Mouse (Mus musculus) activated CD4-positive, CD25-positive, alpha-beta regulatory T cell, adult 4 months (primary cell): ENCODE data around the gene Usp39. TPM values are rescaled to one million over a fixed set of nuclear protein-coding genes. Genes with fewer than 3 reads are reported as not detected.

Source experiments
- ATAC-seq: one replicate; pipeline ENCODE4 v1.8.0; 2017
- polyA plus RNA-seq, 2 experiments: library from polyadenylated mRNA; unstranded; fragments of 100-300 nt; shearing (Covaris generic); gene quantifications; one replicate each; pipeline ENCODE4 v1.2.1; 2017

The Usp39 gene
- polyA plus RNA-seq, 2 experiments from 2014 or later = 21.3 to 26.5 TPM

DNA sequence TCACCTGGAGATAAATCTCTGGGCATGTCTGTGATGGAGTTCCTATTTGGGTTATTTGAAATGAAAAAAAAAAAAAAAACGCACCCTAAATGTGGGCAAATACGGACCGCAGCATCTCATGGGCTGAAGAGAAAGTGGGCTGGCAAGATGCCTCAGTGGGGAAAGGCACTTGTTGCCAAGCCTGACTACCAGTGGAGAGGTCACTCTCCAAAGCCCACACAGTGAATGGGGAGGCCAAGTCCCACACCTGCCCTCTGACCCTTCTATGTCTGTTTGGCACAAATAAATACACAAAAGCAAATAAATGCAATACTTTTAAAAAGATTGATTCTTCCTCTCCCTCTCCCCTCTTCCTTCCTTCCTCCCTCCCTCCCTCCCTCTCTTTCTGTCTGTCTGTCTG, 55.5 kb downstream of the Usp39 start:
- no peak for ATAC-seq

DNA sequence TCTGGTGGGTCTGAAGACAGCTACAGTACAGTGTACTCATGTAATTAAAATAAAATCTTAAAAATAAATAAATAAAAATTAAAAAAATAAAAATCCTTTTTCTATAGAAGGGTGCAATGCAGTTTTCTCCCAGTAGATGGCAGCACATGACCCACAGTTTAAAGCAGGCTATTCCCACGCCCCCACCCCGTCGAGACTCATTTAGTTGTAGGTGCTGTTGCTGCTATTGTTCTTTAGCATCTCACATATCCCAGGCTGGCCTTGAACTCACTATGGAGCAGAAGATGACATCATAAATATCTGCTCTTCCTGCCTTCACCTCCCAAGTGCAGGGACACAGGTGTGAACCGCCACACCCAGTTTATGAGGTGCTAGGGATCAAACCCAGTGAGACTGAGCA, 61.1 kb downstream of the Usp39 start:
- no peak for ATAC-seq

DNA sequence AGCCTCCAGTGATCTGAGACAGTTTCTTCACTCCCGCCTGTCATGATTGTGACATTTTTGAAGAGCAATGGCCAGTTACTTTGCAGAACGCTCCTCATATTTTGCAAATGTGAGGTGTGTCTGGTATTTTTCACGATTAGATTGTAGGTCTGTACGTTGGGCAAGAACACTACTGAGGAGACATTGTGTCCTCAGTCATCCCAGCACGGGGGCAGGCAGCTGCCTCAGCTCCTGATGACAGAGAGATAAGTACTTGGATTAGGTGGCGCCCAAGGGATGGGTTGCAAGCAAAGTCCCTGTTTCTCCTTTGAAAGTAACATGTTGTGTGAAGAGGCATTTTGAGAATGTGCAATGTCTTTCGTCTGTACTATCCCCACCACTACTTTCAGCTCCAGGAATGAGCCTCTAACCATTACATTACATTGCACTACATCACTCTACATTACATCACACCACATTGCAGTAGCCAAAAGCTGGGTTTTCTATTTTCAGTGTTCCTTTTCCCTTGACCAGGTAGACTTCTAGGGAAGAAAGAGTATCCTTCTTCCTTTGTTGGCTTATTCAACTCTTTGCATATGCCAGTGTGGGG, 64.5 kb downstream of the Usp39 start:
- no peak for ATAC-seq

DNA sequence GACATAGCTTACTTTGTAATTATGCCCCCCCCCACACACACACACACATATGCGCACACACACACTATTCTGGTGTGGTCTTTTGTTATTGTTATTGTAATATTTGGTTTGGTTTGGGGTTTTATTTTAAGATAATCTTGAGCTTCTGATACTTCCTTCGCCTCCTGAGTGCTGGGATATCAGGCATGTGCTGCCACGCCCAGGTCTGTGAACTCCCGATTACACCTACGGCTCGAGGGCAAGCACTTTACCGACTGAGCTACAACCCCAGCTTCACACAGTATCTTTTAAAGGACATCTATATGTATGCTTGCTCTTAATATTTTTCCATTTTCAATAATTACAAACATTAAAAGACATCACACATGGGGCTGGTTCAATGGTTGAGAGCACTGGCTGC, 65.5 kb downstream of the Usp39 start:
- ATAC-seq = no peak

DNA sequence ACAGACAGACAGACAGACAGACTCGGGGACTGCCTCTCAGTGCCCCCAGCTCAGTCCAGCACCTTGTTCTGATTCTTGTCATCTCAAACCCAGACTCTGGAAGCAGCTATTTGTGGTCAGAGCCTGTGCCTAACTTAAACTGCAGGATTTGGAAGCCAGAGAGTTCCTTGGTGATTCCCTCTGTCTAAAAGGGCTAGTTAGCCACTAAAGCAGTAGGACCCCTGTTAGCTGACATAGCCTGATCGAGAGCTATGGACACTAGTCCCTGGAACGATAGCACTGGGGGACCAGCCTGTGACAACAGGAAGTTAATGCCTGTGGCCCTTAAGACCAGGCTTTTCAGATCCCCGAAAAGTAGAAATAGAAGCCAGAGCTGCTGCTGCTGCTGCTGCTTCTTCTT, 66.1 kb downstream of the Usp39 start:
- ATAC-seq = no peak

DNA sequence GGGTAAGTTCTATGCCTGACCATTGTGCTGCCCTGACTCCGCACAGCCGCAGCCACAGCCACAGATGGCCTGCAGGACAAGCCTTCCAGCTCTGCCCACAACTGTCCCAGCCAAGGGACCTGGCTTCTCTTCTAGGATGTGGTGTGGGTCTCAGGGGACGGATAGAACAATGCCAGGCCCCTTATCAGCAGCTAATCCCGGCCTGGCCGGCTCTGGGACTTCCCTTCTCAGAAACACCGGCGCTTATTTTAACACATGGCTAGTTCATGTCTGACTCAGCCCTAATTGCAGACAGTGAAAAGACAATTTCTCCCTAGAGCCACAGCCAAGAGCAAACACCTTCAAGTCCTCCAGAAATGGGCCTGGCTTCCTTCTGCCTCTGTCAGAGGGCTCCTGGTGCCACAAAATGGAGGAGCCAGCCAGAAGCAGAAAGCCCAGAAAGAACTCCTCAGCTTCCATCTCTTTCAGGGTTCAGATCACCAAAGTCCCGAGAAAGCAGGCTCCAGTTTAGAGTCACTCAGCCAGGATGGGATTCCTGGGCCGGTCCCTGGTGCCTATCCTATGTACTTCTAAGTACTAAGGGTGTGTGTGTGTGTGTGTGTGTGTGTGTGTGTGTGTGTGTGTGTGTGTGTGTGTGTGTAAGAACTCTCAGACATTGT, 67.3 kb downstream of the Usp39 start:
- no peak for ATAC-seq

DNA sequence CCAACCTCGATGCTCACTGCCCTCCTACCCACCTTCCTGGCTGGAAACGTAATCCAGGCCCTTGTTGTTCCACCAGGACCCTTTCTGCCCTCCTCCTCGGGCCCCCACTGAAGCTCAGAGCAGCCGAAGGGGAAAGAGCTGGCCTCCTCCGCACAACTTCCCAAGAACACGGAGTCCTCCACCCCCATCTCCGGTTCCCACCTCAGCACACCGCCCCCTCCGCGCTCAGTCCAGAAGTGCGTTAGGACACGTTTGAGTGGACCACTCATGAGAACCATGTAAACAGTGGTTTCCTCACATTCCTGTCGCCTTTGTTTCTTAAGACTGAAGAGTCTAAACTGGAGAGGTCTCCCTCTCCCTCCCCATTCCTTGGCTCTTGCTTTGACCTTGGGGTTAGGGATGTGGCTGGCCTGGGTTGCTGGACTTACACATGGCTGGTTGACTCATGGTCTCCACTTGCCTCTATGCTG, 68.0 kb downstream of the Usp39 start:
- no peak for ATAC-seq

DNA sequence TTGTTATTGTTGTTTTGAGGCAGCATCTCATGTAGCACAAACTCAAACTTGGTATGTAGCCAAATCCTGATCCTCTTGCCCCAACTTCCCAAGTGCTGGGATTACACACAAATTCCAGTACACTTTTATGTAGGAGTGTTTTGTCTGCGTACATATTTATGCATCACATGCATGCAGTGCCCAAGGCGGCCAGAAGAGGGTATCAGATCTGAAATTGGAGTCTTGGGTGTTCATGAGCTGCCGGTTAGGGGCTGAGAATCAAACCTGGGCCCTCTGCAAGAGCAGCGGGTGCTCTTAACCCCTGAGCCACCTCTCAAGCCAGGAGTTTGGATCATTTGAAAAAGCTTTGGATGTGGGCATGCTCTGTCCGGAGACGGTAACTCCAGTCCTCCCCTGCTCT, 68.8 kb downstream of the Usp39 start:
- ATAC-seq = no peak

DNA sequence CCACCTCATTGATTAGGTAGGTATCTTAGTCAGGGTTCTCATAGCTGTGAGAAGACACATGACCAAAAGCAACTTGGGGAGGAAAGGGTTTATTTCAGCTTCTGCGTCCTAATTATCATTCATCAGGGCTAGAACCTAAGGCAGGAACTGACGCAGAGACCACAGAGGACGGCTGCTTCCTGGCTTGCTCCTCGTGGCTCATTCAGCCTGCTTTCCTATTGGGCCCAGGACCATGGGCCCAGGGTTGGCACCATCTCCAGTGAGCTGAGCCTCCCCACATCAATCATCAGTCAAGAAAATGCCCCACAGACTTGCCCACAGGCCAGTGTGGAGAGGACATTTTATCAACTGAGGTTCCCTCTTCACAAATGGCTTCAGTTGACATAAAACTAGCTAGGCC, 69.5 kb downstream of the Usp39 start:
- ATAC-seq = no peak

DNA sequence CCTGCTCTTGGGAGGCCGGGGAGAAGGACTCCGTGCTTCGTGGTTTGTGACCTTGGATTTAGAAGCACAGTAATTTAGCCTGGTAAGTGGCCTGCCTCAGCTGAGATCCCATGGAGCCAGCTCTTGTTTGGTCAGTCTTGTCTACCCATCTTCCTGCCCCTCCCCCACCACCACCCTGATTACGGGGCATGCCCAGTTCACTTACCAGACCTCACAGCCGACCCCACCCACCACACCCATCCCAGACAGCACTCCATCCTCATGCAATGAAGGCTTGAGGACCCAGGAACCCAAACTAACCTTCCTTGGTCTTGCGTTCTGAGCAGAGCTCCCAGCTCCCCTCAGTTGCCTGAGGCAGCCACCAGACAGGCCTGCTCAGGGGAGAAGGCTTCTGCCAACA, 71.8 kb downstream of the Usp39 start:
- no peak for ATAC-seq

DNA sequence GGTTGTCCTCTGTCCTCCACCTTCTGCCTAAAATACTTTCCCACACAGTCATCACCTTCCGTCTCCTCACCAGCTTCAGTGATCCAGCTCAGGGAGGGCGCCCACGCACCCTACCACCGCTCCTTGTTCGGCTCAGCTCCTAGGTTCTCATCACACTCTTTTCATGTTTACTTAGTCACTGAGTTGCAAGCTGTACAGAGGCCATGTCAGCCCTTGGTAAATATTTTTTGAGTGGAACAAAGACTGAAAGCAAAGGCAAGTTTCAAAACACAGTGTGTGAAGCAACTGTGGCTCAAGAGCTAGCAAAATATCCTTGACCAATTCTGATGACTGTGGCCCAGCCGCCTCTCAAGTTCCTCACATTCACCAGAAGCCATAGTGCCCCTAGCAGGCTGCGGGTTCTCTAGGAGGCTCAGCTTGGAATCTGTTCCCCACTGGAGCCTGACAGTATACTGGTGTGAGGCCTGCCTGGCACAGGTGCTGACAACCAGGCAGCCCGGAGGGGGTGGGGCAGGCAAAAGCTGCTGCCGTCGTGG, 72.8 kb downstream of the Usp39 start:
- no peak for ATAC-seq

DNA sequence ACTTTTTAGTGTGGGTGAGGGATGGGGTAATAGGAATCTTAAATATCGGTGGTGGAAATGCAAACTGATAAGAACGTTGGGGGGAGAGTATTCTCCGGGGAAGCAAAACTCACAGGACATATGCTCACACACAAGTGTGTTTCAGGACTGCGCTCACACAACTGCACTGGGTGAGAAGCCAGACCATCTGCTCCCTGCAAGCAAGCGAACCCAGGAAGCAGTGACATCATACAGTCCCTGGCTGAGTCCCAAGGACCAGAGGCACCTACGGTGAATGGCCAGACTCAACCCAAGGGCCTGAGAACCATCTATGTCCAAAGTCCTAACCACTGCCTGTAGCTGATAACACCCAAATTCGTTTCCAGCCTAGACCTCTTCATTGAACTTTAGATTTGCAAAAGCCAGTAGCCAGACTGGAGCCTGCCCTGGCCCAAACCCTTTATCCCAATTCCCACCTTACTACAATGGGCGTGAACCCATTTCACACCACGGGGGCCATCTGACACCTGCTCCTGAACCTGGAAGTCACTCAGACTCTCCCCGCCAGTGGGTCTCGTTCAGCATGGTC, 73.9 kb downstream of the Usp39 start:
- ATAC-seq = no peak

DNA sequence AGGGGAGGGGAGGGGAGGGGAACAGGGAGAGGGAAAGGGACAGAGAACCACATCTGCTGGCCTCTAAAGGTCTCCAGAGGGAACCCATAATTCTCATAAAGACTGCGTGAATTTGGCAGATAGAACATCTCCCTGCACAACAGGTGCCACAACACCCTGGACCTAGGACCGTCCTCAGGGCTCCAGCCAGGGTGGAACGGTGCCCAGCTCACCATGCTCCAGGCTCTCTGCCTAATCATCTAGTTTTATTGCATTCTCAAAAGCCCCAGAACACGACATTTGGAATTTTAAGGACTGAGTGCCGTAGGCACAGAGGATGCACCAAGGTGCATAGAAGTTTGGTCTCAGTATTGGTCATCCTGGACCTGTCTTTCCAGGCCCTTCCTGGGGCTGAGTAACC, 74.7 kb downstream of the Usp39 start:
- ATAC-seq = no peak

Other genes with a start within 250 kb of the Usp39 start
- 1 to 10 TPM; 1.0 to 1.2 TPM for gene St3gal5, start 247.6 kb downstream of the Usp39 start, polyA plus RNA-seq
- gene Atoh8, start 109.6 kb downstream of the Usp39 start, polyA plus RNA-seq = not detected
- not detected for gene Sftpb, start 40.6 kb downstream of the Usp39 start, polyA plus RNA-seq
- 10 to 100 TPM; 18.1 to 20.8 TPM for gene 0610030E20Rik, start 2.1 kb upstream of the Usp39 start, polyA plus RNA-seq
- gene Tmem150a, start 10.3 kb upstream of the Usp39 start, polyA plus RNA-seq = under 1 TPM in 1 of 2 experiments, not detected in 1; 0.45 TPM
- 100 to 1,000 TPM; 110 TPM for gene Rnf181, start 21.8 kb upstream of the Usp39 start, polyA plus RNA-seq
- gene Vamp5, start 35.3 kb upstream of the Usp39 start, polyA plus RNA-seq = 10 to 100 TPM; 62.3 to 81.8 TPM
- 100 to 1,000 TPM; 382 to 404 TPM for gene Vamp8, start 45.5 kb upstream of the Usp39 start, polyA plus RNA-seq
- 1 to 10 TPM; 8.0 to 8.1 TPM for gene Ggcx, start 69.1 kb upstream of the Usp39 start, polyA plus RNA-seq
- gene Mat2a, start 94.4 kb upstream of the Usp39 start, polyA plus RNA-seq = 100 to 1,000 TPM; 194 to 225 TPM
- gene Sh2d6, start 176.5 kb upstream of the Usp39 start, polyA plus RNA-seq = not detected
- gene Capg, start 199.2 kb upstream of the Usp39 start, polyA plus RNA-seq = 100 to 1,000 TPM; 595 to 746 TPM